Mouse (Mus musculus) heart, adult 18-20 months (tissue): ENCODE measurements around the gene Cbr4. TPM values are rescaled to one million over a fixed set of nuclear protein-coding genes. Genes with fewer than 3 reads are reported as not detected.

Experiments used
- DNase-seq, 2 experiments: peaks; one replicate each; pipeline ENCODE4 v3.0.0; 2021 to 2022; ENCODE audit warnings: mixed read lengths in 1 of 2
- long read RNA-seq, 2 experiments: library from polyadenylated mRNA; stranded (forward); transcript quantifications; one replicate each; pipeline ENCODE4 v2.0.0; 2021
- total RNA-seq, 2 experiments: library from RNA; stranded (reverse); gene quantifications; 2 replicates each; pipeline ENCODE4 v1.2.3; 2021

Cbr4 gene
- total RNA-seq, result 10 to 100 TPM; 83.9 to 91.3 TPM
- long read RNA-seq, experiment 1, full-length matches to known transcripts, result 62 of 63 reads
- long read RNA-seq, experiment 1, partial matches to known transcripts, result 0 of 63 reads
- long read RNA-seq, experiment 1, other reads (novel, unspliced or antisense), result 1 of 63 reads
- long read RNA-seq, experiment 2, full-length matches to known transcripts, result 26 of 27 reads
- long read RNA-seq, experiment 2, partial matches to known transcripts, result 0 of 27 reads
- long read RNA-seq, experiment 2, other reads (novel, unspliced or antisense), result 1 of 27 reads

GRCm38 (mm10) chr8:61487597-61488156 lies at the start of gene Cbr4:
Cbr4 (plus strand) TSS chr8:61487734.
- DNase-seq, result peak; percentile 93 to 95

GRCm38 (mm10) chr8:61442988-61443387 lies 44.5 kb upstream of the Cbr4 start:
- no peak for DNase-seq

GRCm38 (mm10) chr8:61444358-61444757 lies 43.2 kb upstream of the Cbr4 start:
- DNase-seq, result no peak

GRCm38 (mm10) chr8:61446329-61446728 lies 41.2 kb upstream of the Cbr4 start:
- DNase-seq, result no peak

- no peak for DNase-seq
These were observed 39.4 kb upstream of the Cbr4 start for GRCm38 (mm10) chr8:61448100-61448499.

- no peak for DNase-seq
These were observed 38.7 kb upstream of the Cbr4 start for GRCm38 (mm10) chr8:61448881-61449280.

- DNase-seq, result no peak
These were observed 36.5 kb upstream of the Cbr4 start for GRCm38 (mm10) chr8:61450916-61451575.

- DNase-seq, result no peak
These were observed 35.7 kb upstream of the Cbr4 start for GRCm38 (mm10) chr8:61451721-61452337.

- DNase-seq, result no peak
These were observed 27.8 kb upstream of the Cbr4 start for GRCm38 (mm10) chr8:61459763-61460162.

- no peak for DNase-seq
These were observed 25.3 kb upstream of the Cbr4 start for GRCm38 (mm10) chr8:61462221-61462620.

GRCm38 (mm10) chr8:61464393-61464792 lies 23.1 kb upstream of the Cbr4 start:
- DNase-seq, result no peak

GRCm38 (mm10) chr8:61466696-61467552 lies 20.6 kb upstream of the Cbr4 start:
- DNase-seq, result no peak

- DNase-seq, result no peak
These were observed 20.1 kb upstream of the Cbr4 start for GRCm38 (mm10) chr8:61467553-61467815.

GRCm38 (mm10) chr8:61470213-61470612 lies 17.3 kb upstream of the Cbr4 start:
- DNase-seq, result no peak

- DNase-seq, result no peak
These were observed 12.3 kb upstream of the Cbr4 start for GRCm38 (mm10) chr8:61475251-61475673.

- DNase-seq, result no peak
These were observed 11.4 kb upstream of the Cbr4 start for GRCm38 (mm10) chr8:61476160-61476559.

- no peak for DNase-seq
These were observed 9.4 kb upstream of the Cbr4 start for GRCm38 (mm10) chr8:61478150-61478549.

GRCm38 (mm10) chr8:61478793-61479192 lies 8.7 kb upstream of the Cbr4 start:
- DNase-seq, result no peak

GRCm38 (mm10) chr8:61479506-61480214 lies 7.9 kb upstream of the Cbr4 start:
- peak; percentile 61 to 68 for DNase-seq

- DNase-seq, result peak; percentile 18 to 37
These were observed 7.1 kb upstream of the Cbr4 start for GRCm38 (mm10) chr8:61480260-61480967.

- no peak for DNase-seq
These were observed 508 bp upstream of the Cbr4 start for GRCm38 (mm10) chr8:61486923-61487529.
